Mouse (Mus musculus) neural tube, postnatal 0 days (tissue): ENCODE measurements around the gene Olfr251. TPM values are rescaled to one million over a fixed set of nuclear protein-coding genes. Genes with fewer than 3 reads are reported as not detected.

Experiments used
- polyA plus RNA-seq: library from polyadenylated mRNA; unstranded; fragments of >200 nt; fragmentation: Nextera tagmentation; extraction: Ambion mirVana; gene quantifications from 2 replicates; pipeline ENCODE4 v1.2.1, GENCODE M21; 2015

The Olfr251 gene
- polyA plus RNA-seq, result not detected in 2 replicates

GRCm38 (mm10) chr9:38376786-38377185 is at the start of gene Olfr251:
Gene Olfr251 (plus strand): TSS chr9:38377086.

GRCm38 (mm10) chr9:38328760-38329159 is 48.1 kb upstream of the Olfr251 start, which contains the start of gene Olfr25:
Gene Olfr25 (plus strand): TSS chr9:38329060.

GRCm38 (mm10) chr9:38348111-38348510 is 28.8 kb upstream of the Olfr251 start, which contains the start of gene Olfr898:
Gene Olfr898 (plus strand): TSS chr9:38348411.

GRCm38 (mm10) chr9:38366596-38366995 is 10.3 kb upstream of the Olfr251 start, which contains the start of gene Olfr250:
Gene Olfr250 (plus strand): TSS chr9:38366896.

GRCm38 (mm10) chr9:38401398-38401797 is 24.5 kb downstream of the Olfr251 start, which contains the start of gene Olfr147:
Gene Olfr147 (plus strand): TSS chr9:38401698.

GRCm38 (mm10) chr9:38429155-38429554 is 52.3 kb downstream of the Olfr251 start, which contains the start of gene Olfr901:
Gene Olfr901 (plus strand): TSS chr9:38429455.

Other genes starting within 250 kb of the Olfr251 start
- gene Olfr890, start 234.6 kb upstream of the Olfr251 start, polyA plus RNA-seq, result not detected in 2 replicates
- gene Olfr891, start 196.3 kb upstream of the Olfr251 start, polyA plus RNA-seq, result not detected in 2 replicates
- not detected in 2 replicates for gene Olfr893, start 168.7 kb upstream of the Olfr251 start, polyA plus RNA-seq
- gene Olfr894, start 159.0 kb upstream of the Olfr251 start, polyA plus RNA-seq, result not detected in 2 replicates
- gene Olfr143, start 124.3 kb upstream of the Olfr251 start, polyA plus RNA-seq, result not detected in 2 replicates
- gene Olfr895, start 109.2 kb upstream of the Olfr251 start, polyA plus RNA-seq, result not detected in 2 replicates
- not detected in 2 replicates for gene Olfr896-ps1, start 86.0 kb upstream of the Olfr251 start, polyA plus RNA-seq
- not detected in 2 replicates for gene Olfr25, start 48.0 kb upstream of the Olfr251 start, polyA plus RNA-seq
- not detected in 2 replicates for gene Olfr898, start 28.7 kb upstream of the Olfr251 start, polyA plus RNA-seq
- not detected in 2 replicates for gene Olfr250, start 10.2 kb upstream of the Olfr251 start, polyA plus RNA-seq
- gene Olfr147, start 24.6 kb downstream of the Olfr251 start, polyA plus RNA-seq, result not detected in 2 replicates
- not detected in 2 replicates for gene Olfr901, start 52.4 kb downstream of the Olfr251 start, polyA plus RNA-seq
- not detected in 2 replicates for gene Olfr902, start 70.6 kb downstream of the Olfr251 start, polyA plus RNA-seq
- not detected in 2 replicates for gene Olfr904, start 86.1 kb downstream of the Olfr251 start, polyA plus RNA-seq
- gene Olfr905, start 94.0 kb downstream of the Olfr251 start, polyA plus RNA-seq, result not detected in 2 replicates
- not detected in 2 replicates for gene Olfr906, start 110.0 kb downstream of the Olfr251 start, polyA plus RNA-seq
- gene Olfr907, start 118.7 kb downstream of the Olfr251 start, polyA plus RNA-seq, result not detected in 2 replicates
- gene Olfr911-ps1, start 144.5 kb downstream of the Olfr251 start, polyA plus RNA-seq, result not detected in 2 replicates
- gene Olfr910, start 160.8 kb downstream of the Olfr251 start, polyA plus RNA-seq, result not detected in 2 replicates
- not detected in 2 replicates for gene Olfr912, start 203.1 kb downstream of the Olfr251 start, polyA plus RNA-seq
- gene Olfr913, start 215.7 kb downstream of the Olfr251 start, polyA plus RNA-seq, result not detected in 2 replicates
- gene Olfr914, start 228.0 kb downstream of the Olfr251 start, polyA plus RNA-seq, result not detected in 2 replicates